Mouse (Mus musculus) lung, postnatal 0 days (tissue): ENCODE results near the gene Pcca.

Source experiments
- CTCF ChIP-seq: IDR thresholded peaks from 2 replicates; pipeline ENCODE4 v1.5.1; 2016; ENCODE audit warnings: antibody characterized with exemption, mild to moderate bottlenecking
- EP300 ChIP-seq: IDR thresholded peaks from 2 replicates; pipeline ENCODE4 v1.6.1; 2016; ENCODE audit warnings: antibody characterized with exemption, mild to moderate bottlenecking, control low read depth

- TF ChIP-seq CTCF (no peak), EP300 (0 out of 2 replicates have a peak, but pooled peaks have one; percentile 17)
Measured at GRCm38 (mm10) chr14:122535986-122536385, 1.9 kb downstream of the Pcca start.
